Mouse (Mus musculus) liver, adult 2 months (tissue): ENCODE measurements at regions not wholly inside any gene's neighbourhood (a gene's known extent, or its start where the extent isn't known, plus 50 kb on each side); places are given as distances from the start of the nearest gene placed in this dataset.

Source experiments
- CTCF ChIP-seq: fragments of 200-500 bp; IDR thresholded peaks from 2 replicates; pipeline ENCODE4 v1.5.1; 2011; ENCODE audit warnings: low read depth, low read length, control low read depth
- POLR2A ChIP-seq: fragments of 200-500 bp; IDR thresholded peaks from 2 replicates; pipeline ENCODE4 v1.6.1; 2011; ENCODE audit warnings: low read length, control low read depth; ENCODE audit not compliant: insufficient read depth; ENCODE audit errors: extremely low read depth

- TF ChIP-seq CTCF, result no peak
- TF ChIP-seq POLR2A, result no peak
These were observed 193.7 kb downstream of the Tfec start for GRCm38 (mm10) chr6:16704496-16704895.
